Mouse (Mus musculus): Measurements from ENCODE around the gene Dennd5a. TPM values are rescaled to one million over a fixed set of nuclear protein-coding genes. Genes with fewer than 3 reads are reported as not detected.

The Dennd5a gene
- polyA plus RNA-seq, 1 experiment from 2014 or later = 42.4 TPM

- 37% methylated on average over 11 of the region's 11 CpGs for WGBS
- ATAC-seq (ENCODE audit: low FRiP score, low read depth) = no peak
Measured at GRCm38 (mm10) chr7:109848867-109849733, 111.2 kb downstream of the Dennd5a start.

GRCm38 (mm10) chr7:109844100-109844499, 116.2 kb downstream of the Dennd5a start:
- WGBS = 87% methylated on average over 6 of the region's 6 CpGs
- no peak for ATAC-seq (ENCODE audit: low FRiP score, low read depth)
- Histone ChIP-seq H3K9me3 (no peaks in the 10 kb centered on the region), H3K27ac (no peak overlapping the region), H3K9ac (no peak overlapping the region), H3K27me3 (peaks cover 3% of the 10 kb centered on the region; the same call in 1 of the 2 replicates), H3K4me2 (replicated peaks) (no peak overlapping the region), H3K36me3 (no peaks in the 10 kb centered on the region), H3K4me1 (no peaks in the 10 kb centered on the region), H3K4me3 (no peak overlapping the region)

More at GRCm38 (mm10) chr7:109848867-109849733, 111.2 kb downstream of the Dennd5a start:
- Histone ChIP-seq H3K27ac (no peak overlapping the region), H3K36me3 (no peaks in the 10 kb centered on the region), H3K9me3 (no peaks in the 10 kb centered on the region), H3K9ac (no peak overlapping the region), H3K4me1 (peaks cover 5% of the 10 kb centered on the region; the same call in 1 of the 2 replicates), H3K4me2 (replicated peaks) (no peak overlapping the region), H3K27me3 (no peaks in the 10 kb centered on the region), H3K4me3 (no peak overlapping the region)

Other genes starting within 250 kb of the Dennd5a start
- 0.19 TPM in 2 replicates for gene BC051019, start 236.6 kb downstream of the Dennd5a start, polyA plus RNA-seq (2015; fragmentation: Nextera tagmentation; extraction: Ambion mirVana)
- not detected in 2 replicates for gene Ascl3, start 228.7 kb downstream of the Dennd5a start, polyA plus RNA-seq (2015; fragmentation: Nextera tagmentation; extraction: Ambion mirVana)
- gene Tmem9b, start 207.6 kb downstream of the Dennd5a start, polyA plus RNA-seq (2015; fragmentation: Nextera tagmentation; extraction: Ambion mirVana) = 46.8 and 47.8 TPM in 2 replicates
- 0.49 and 0.73 TPM in 2 replicates for gene Nrip3, start 178.4 kb downstream of the Dennd5a start, polyA plus RNA-seq (2015; fragmentation: Nextera tagmentation; extraction: Ambion mirVana)
- gene Scube2, start 94.8 kb downstream of the Dennd5a start, polyA plus RNA-seq (2015; fragmentation: Nextera tagmentation; extraction: Ambion mirVana) = 4.5 and 6.5 TPM in 2 replicates
- gene Tmem41b, start 26.5 kb upstream of the Dennd5a start, polyA plus RNA-seq (2015; fragmentation: Nextera tagmentation; extraction: Ambion mirVana) = 74.0 and 75.1 TPM in 2 replicates
- gene Ipo7, start 57.8 kb upstream of the Dennd5a start, polyA plus RNA-seq (2015; fragmentation: Nextera tagmentation; extraction: Ambion mirVana) = 38.6 and 45.5 TPM in 2 replicates
- 19.2 and 20.5 TPM in 2 replicates for gene Zfp143, start 100.7 kb upstream of the Dennd5a start, polyA plus RNA-seq (2015; fragmentation: Nextera tagmentation; extraction: Ambion mirVana)
- gene Wee1, start 161.6 kb upstream of the Dennd5a start, polyA plus RNA-seq (2015; fragmentation: Nextera tagmentation; extraction: Ambion mirVana) = 22.6 and 22.8 TPM in 2 replicates

Measured in limb, embryonic 13.5 days (tissue).